Mouse (Mus musculus) stomach, embryonic 16.5 days (tissue): Measurements from ENCODE around the gene Bmx. TPM values are rescaled to one million over a fixed set of nuclear protein-coding genes. Genes with fewer than 3 reads are reported as not detected.

Source experiments
- ATAC-seq: fragments of 200-750 bp; cut with Nextera tagmentation; 2 replicates; pipeline ENCODE4 v1.8.0; 2017; ENCODE audit warnings: moderate number of reproducible peaks, moderate TSS enrichment; ENCODE audit not compliant: insufficient read depth, low FRiP score
- H3K27ac ChIP-seq: fragments of 300-500 bp; sonication (generic); 2 replicates; pipeline ENCODE4 v1.5.1; 2014; ENCODE audit warnings: low read length
- H3K27me3 ChIP-seq: fragments of 300-500 bp; sonication (generic); 2 replicates; pipeline ENCODE4 v1.6.1; 2014; ENCODE audit warnings: low read length, control low read depth, mixed read lengths; ENCODE audit not compliant: control insufficient read depth, insufficient read depth
- H3K36me3 ChIP-seq: fragments of 300-500 bp; sonication (generic); 2 replicates; pipeline ENCODE4 v1.6.1; 2014; ENCODE audit warnings: low read length; ENCODE audit not compliant: control insufficient read depth, insufficient read depth
- H3K4me1 ChIP-seq: fragments of 300-500 bp; sonication (generic); 2 replicates; pipeline ENCODE4 v1.6.1; 2014; ENCODE audit warnings: low read length, control low read depth, mixed read lengths; ENCODE audit not compliant: control insufficient read depth, insufficient read depth
- H3K4me2 ChIP-seq: fragments of 300-500 bp; sonication (generic); 2 replicates; pipeline ENCODE4 v1.6.1; 2014; ENCODE audit warnings: low read depth, low read length, mixed read lengths
- H3K4me3 ChIP-seq: fragments of 300-500 bp; sonication (generic); replicated peaks from 2 replicates; pipeline ENCODE4 v1.5.1; 2014; ENCODE audit warnings: mild to moderate bottlenecking, low read length
- H3K9ac ChIP-seq: fragments of 300-500 bp; sonication (generic); 2 replicates; pipeline ENCODE4 v1.6.1; 2014; ENCODE audit warnings: low read length
- H3K9me3 ChIP-seq: fragments of 300-500 bp; sonication (generic); replicated peaks from 2 replicates; pipeline ENCODE4 v1.6.1; 2016; ENCODE audit warnings: low read length, control low read depth; ENCODE audit not compliant: control insufficient read depth
- WGBS: fragments of 180-500 bp; shearing (Covaris S2); extraction: QIAGEN DNeasy Blood & Tissue Kit; methylation state at CpG from one replicate; pipeline ENCODE4 v1.1.7; 2014; 5-methylcytosine and 5-hydroxymethylcytosine counted together
- polyA plus RNA-seq: library from polyadenylated mRNA; unstranded; fragments of >200 nt; fragmentation: Nextera tagmentation; extraction: Ambion mirVana; gene quantifications from 2 replicates; pipeline ENCODE4 v1.2.1, GENCODE M21; 2015

Gene Bmx
- polyA plus RNA-seq, 1 experiment from 2014 or later: 0.89 TPM

DNA sequence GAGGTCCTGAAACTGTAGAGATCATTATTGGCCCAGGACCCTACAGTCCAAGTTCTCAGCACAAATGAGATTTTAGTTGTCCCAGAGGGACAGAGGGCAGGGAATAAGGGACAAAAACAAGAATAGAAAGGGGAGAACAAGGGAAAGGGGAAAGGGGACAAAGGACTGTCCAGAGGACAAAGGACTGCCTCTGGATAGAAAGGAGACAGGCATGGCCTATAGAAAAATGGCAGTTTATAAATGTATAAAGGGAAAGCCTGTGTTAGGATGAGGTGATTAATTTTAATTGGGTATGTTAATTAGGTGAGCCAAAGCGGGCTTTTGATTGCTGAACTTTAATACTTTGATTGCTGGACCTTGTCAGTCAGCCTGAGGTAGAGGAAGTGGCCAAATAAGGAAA is 6.9 kb upstream of the Bmx start:
- no peaks in the 10 kb centered on the region for H3K4me1 ChIP-seq
- no peak overlapping the region for H3K27ac ChIP-seq
- H3K9ac ChIP-seq: no peak overlapping the region
- no peaks in the 10 kb centered on the region for H3K36me3 ChIP-seq
- no peaks in the 10 kb centered on the region; the same call in 1 of the 2 replicates for H3K27me3 ChIP-seq
- H3K9me3 ChIP-seq: no peaks in the 10 kb centered on the region
- WGBS: 43% methylated on average over 1 of the region's 1 CpGs
- H3K4me3 ChIP-seq: no peak overlapping the region
- H3K4me2 ChIP-seq: no peak overlapping the region
- ATAC-seq: no peak

DNA sequence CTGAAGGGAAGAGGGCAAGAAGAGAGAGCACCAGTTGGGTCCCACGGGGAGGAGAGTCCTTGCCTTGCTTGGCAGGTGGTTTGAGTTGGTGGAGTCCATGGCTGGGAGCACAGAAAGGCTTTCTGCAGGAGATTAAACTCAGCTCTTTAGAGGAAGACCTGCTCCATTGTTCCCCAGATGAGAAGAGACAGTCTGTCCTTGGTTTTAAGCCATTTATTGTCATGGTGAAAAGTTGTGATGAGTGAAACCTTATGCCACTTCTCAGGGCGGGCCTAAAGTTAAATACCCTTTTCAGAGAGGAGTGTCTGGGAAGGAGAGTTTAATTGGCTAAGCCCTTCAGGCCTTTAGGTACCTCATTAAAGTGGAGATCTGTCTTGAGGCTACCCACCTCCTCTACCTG is 4.3 kb upstream of the Bmx start:
- no peaks in the 10 kb centered on the region for H3K4me1 ChIP-seq
- H3K27me3 ChIP-seq: no peaks in the 10 kb centered on the region; the same call in 1 of the 2 replicates
- WGBS: 72% methylated on average over 2 of the region's 2 CpGs
- no peaks in the 10 kb centered on the region for H3K9me3 ChIP-seq
- H3K9ac ChIP-seq: no peak overlapping the region
- H3K27ac ChIP-seq: no peak overlapping the region
- no peaks in the 10 kb centered on the region for H3K36me3 ChIP-seq
- ATAC-seq: no peak
- H3K4me3 ChIP-seq: no peak overlapping the region
- no peak overlapping the region for H3K4me2 ChIP-seq

DNA sequence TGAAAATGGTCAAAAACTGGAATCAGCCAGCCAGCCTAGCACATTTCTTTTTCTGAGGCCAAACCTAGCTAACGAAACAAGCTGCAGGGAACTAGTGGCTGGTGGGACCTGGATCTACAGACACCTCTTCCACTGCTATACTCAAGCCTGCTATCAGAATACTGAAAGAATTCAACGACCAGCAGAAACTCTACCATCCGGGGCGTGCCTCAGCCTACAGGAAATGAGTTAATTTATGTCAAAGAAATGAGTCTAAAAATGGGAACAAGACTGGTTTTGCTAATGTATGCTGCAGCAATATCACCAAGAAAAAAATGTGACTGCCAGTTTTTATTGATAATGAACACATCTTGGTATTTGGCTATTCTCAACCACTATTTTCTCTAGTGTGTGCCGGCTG is 669 bp upstream of the Bmx start:
- Histone ChIP-seq H3K27me3 (no peaks in the 10 kb centered on the region; the same call in 1 of the 2 replicates), H3K4me1 (no peaks in the 10 kb centered on the region), H3K27ac (no peak overlapping the region), H3K9ac (no peak overlapping the region), H3K4me2 (no peak overlapping the region), H3K36me3 (no peaks in the 10 kb centered on the region), H3K4me3 (no peak overlapping the region), H3K9me3 (no peaks in the 10 kb centered on the region)
- ATAC-seq: no peak
- 75% methylated on average over 5 of the region's 5 CpGs for WGBS

DNA sequence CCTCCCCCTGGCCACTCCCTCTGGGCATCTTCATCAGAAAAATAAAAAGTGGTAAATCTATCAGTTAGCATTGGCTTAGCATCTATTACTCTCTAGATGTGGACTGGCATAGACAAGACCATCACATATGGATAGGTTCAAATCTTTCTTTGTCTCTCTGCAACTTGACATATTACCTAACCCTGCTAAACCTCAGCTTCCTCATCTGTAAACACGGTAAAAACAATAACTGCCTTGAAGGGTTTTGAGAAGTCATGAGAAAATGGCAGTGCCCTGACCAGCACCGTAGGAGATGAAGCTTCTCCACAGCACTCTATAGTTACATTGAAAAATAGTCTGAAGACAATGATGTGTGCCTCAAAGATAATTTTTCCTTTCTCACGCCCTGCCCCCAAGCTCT is 1.5 kb downstream of the Bmx start:
- no peak overlapping the region for H3K4me3 ChIP-seq
- H3K27ac ChIP-seq: no peak overlapping the region
- 66% methylated on average over 3 of the region's 3 CpGs for WGBS
- H3K4me1 ChIP-seq: no peaks in the 10 kb centered on the region
- no peak overlapping the region for H3K9ac ChIP-seq
- H3K9me3 ChIP-seq: no peaks in the 10 kb centered on the region
- ATAC-seq: no peak
- H3K36me3 ChIP-seq: no peaks in the 10 kb centered on the region
- H3K27me3 ChIP-seq: no peaks in the 10 kb centered on the region; the same call in 1 of the 2 replicates
- no peak overlapping the region for H3K4me2 ChIP-seq

DNA sequence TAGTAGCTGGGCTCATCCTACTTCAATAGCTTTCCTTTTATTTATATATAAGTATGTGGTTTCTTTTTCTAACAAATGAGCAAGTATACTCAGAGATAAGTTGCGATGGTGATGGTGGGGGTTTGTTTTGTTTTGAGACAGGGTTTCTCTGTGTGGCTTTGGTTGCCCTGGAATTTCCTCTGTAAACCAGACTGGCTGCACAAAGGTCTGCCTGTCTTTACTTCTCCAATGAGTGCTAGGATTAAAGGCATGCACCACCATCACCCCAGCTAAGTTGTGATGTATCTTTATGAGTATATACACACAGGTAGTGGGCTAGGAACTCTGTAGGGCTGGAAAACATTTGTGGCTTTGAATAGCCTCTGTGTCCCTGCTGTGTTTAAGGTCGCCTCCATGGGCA is 11.3 kb downstream of the Bmx start:
- Histone ChIP-seq H3K4me2 (no peak overlapping the region), H3K9ac (no peak overlapping the region), H3K36me3 (no peaks in the 10 kb centered on the region), H3K27me3 (peaks cover 4% of the 10 kb centered on the region; the same call in 1 of the 2 replicates), H3K4me1 (no peaks in the 10 kb centered on the region), H3K9me3 (no peaks in the 10 kb centered on the region), H3K4me3 (no peak overlapping the region), H3K27ac (no peak overlapping the region)
- WGBS: 48% methylated on average over 2 of the region's 2 CpGs
- ATAC-seq: no peak

DNA sequence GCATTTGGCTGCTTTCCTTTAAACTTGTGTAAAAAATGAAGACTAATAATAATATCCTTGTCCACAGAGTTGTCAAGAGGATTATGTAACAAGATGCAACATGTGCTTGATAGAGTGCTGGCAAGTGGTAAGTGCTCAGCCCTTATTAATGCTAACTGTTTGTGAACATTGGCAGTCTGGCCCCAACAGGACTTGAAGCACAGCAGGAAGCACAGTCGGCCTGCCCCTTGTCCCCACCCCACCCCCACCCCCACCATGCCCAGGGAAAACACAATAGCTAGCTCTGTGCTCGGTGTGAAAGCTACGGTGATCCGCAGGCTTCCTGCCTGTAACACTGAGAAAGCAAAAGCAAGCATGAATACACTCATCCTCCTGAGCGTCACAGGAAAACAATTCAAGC is 12.3 kb downstream of the Bmx start:
- 22% methylated on average over 5 of the region's 5 CpGs for WGBS
- Histone ChIP-seq H3K9ac (no peak overlapping the region), H3K9me3 (no peaks in the 10 kb centered on the region), H3K27ac (no peak overlapping the region), H3K4me3 (no peak overlapping the region), H3K4me1 (no peaks in the 10 kb centered on the region), H3K36me3 (no peaks in the 10 kb centered on the region), H3K27me3 (peaks cover 4% of the 10 kb centered on the region; the same call in 1 of the 2 replicates), H3K4me2 (no peak overlapping the region)
- ATAC-seq: peak; percentile 66; the same call in 1 of the 2 replicates

DNA sequence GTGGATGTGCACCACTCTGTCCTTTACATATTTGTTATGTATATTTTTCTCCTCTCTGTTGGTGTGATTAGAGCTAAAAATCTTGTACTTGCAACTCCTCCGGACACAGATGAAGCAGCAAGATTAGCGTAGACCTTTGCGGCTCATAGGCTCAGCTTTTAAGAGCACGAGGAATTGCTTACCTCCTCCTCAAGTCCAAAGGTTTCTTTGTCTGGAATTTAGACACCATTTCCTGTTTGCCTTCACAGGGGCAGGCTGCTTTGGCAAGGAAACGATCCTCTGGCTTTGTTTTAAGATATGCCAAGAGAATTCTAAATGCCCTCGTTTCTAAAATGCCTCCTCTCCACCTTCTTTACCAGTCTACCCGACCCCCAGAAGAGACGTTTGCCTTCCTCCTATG is 24.6 kb downstream of the Bmx start:
- no peak overlapping the region for H3K27ac ChIP-seq

DNA sequence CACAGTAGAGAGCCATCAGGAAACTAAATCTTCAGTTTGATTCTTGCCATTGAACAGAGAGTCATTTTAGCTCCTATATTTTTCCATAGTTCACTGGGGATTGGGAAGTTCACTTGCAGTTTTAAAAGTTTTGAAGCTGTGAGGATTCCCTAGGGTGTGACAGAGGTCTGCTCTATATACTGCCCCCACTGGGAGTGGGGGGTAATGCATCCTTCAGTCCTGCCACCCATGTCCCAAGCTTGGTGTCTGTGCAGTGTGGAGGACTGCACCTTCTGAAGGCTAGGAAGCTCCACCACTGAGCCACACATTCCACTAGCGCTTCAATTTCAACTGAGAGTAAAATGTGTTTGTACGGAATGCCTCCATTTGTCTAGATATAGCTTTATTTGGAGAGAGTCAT is 36.0 kb downstream of the Bmx start:
- Histone ChIP-seq H3K27ac (no peak overlapping the region), H3K4me1 (no peaks in the 10 kb centered on the region), H3K27me3 (peaks cover 3% of the 10 kb centered on the region; the same call in 1 of the 2 replicates), H3K4me2 (no peak overlapping the region), H3K36me3 (no peaks in the 10 kb centered on the region), H3K9ac (no peak overlapping the region), H3K9me3 (no peaks in the 10 kb centered on the region), H3K4me3 (no peak overlapping the region)
- WGBS: 64% methylated on average over 2 of the region's 2 CpGs
- no peak for ATAC-seq

More for the DNA sequence above, 24.6 kb downstream of the Bmx start:
- Histone ChIP-seq H3K36me3 (no peaks in the 10 kb centered on the region), H3K9me3 (no peaks in the 10 kb centered on the region), H3K9ac (no peak overlapping the region), H3K4me2 (no peak overlapping the region), H3K4me1 (no peaks in the 10 kb centered on the region), H3K4me3 (no peak overlapping the region), H3K27me3 (no peaks in the 10 kb centered on the region)
- no peak for ATAC-seq
- 53% methylated on average over 8 of the region's 8 CpGs for WGBS

DNA sequence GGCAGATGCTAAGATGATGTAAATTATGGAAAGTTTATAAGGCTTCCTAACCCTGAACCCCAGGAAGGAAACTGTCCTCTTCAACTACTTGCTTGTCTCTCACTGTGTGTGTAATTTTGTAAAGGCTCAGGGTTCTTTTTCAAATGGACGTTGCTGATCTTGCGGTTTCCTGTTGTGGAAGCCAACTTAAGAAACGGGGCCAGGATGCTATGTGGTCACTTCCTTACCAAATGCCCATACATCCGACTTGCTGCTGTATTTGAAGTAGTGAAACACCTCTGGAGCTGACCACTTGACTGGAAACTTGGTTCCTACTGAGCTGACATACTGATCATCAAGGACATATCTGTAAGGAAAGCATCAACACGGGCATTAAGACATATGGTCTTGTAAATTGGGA is 57.4 kb downstream of the Bmx start:
- ATAC-seq: no peak

DNA sequence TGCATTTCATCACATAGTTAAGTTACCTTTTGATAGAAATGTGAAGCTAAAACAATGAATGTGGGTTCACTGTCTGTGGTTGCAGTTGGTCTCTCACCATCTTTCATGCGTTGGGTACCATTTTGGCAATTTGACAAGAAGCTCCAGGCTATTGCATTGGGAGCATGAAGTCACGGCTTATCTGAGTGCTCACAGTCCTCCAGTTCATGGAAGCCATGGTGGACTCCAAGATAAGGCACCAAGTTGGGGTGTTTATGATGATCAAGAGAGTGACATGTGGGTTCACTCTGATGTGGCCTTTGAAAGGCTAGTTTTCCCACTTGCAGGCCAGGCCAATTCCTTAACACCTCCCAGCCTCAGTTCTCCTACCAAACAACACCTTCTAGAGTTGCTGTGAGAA is 60.3 kb downstream of the Bmx start:
- 87% methylated on average over 2 of the region's 2 CpGs for WGBS
- no peak for ATAC-seq
- H3K9ac ChIP-seq: no peak overlapping the region

More for the DNA sequence above, 57.4 kb downstream of the Bmx start:
- H3K4me2 ChIP-seq: no peak overlapping the region
- no peak overlapping the region for H3K27ac ChIP-seq
- H3K36me3 ChIP-seq: no peaks in the 10 kb centered on the region
- no peak overlapping the region for H3K4me3 ChIP-seq
- H3K4me1 ChIP-seq: no peaks in the 10 kb centered on the region
- no peak overlapping the region for H3K9ac ChIP-seq
- no peaks in the 10 kb centered on the region for H3K9me3 ChIP-seq
- 72% methylated on average over 5 of the region's 5 CpGs for WGBS
- H3K27me3 ChIP-seq: no peaks in the 10 kb centered on the region; the same call in 1 of the 2 replicates

More for the DNA sequence above, 60.3 kb downstream of the Bmx start:
- H3K27ac ChIP-seq: no peak overlapping the region
- no peaks in the 10 kb centered on the region for H3K36me3 ChIP-seq
- H3K27me3 ChIP-seq: peaks cover 3% of the 10 kb centered on the region; the same call in 1 of the 2 replicates
- no peak overlapping the region for H3K4me3 ChIP-seq
- H3K4me1 ChIP-seq: no peaks in the 10 kb centered on the region
- H3K9me3 ChIP-seq: no peaks in the 10 kb centered on the region
- H3K4me2 ChIP-seq: no peak overlapping the region
